Mouse (Mus musculus): ENCODE measurements around the gene Vars.
"Not testable (repeated sequence)": the region's sequence is repeated elsewhere in the genome, so short reads cannot be mapped to it uniquely, and the experiment has no call there.

Vars gene

DNA sequence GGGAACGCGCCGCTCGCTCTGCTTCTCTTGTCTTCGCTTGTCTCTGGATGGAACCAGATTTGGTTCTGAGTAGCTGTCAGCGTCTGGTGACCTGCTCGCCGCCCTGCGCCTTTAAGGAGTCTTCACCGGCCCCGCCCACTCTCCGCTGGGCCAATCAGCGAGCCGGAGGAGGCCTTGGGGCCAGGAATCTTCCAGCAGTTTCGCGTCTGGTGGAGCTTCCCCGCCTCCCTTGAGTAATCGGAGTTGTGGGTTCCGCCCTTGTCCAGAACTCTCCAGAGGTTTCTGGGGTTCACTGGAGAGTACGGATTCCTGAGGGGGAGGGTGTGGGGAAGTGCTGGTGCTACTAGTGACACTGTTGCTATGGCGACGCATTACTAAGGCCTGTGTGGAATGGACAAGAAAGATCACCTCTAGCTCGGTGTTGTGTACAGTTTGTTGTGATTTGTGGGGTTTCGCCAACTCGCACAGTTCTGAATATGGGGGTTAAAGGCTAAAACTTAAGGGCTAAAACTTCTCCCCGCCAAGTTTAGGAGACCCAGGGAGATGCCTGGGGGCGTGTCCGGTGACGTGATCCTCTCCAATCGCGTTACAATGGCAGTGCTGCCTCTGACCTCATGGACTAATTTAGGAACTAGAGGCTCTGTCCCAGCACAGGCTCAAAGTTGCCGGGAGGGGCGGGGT is 28.6 kb upstream of the Vars start, which contains the start of the genes Hspa1a and Hspa1l:
Gene Hspa1a (minus strand): TSS at position 88 of the 681 bp plus-strand sequence.
Gene Hspa1l (plus strand): TSS at position 635 of the 681 bp plus-strand sequence.
- not testable (repeated sequence) for DNase-seq (ENCODE audit: low read depth)

- DNase-seq (ENCODE audit: low read depth) = no peak
Measured at GRCm38 (mm10) chr17:34975581-34976492, 24.9 kb upstream of the Vars start.

DNA sequence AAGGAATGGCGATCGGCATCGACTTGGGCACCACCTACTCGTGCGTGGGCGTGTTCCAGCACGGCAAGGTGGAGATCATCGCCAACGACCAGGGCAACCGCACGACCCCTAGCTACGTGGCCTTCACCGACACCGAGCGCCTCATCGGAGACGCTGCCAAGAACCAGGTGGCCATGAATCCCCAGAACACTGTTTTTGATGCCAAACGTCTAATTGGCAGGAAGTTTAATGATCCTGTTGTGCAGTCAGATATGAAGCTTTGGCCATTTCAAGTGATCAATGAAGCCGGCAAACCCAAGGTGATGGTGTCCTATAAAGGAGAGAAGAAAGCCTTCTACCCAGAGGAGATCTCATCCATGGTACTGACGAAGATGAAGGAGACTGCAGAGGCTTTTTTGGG is 23.8 kb upstream of the Vars start:
- no peak for DNase-seq (ENCODE audit: low read depth)

DNA sequence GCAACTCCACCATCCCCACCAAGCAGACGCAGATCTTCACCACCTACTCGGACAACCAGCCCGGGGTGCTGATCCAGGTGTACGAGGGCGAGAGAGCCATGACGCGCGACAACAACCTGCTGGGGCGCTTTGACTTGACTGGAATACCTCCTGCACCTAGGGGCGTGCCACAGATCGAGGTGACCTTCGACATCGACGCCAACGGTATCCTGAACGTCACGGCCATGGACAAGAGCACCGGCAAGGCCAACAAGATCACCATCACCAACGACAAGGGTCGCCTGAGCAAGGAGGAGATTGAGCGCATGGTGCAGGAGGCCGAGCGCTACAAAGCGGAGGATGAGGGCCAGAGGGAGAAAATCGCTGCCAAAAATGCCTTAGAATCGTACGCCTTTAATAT is 22.5 kb upstream of the Vars start:
- DNase-seq (ENCODE audit: low read depth) = no peak

GRCm38 (mm10) chr17:34979631-34980030 is 21.2 kb upstream of the Vars start:
- no peak for DNase-seq (ENCODE audit: low read depth)

DNA sequence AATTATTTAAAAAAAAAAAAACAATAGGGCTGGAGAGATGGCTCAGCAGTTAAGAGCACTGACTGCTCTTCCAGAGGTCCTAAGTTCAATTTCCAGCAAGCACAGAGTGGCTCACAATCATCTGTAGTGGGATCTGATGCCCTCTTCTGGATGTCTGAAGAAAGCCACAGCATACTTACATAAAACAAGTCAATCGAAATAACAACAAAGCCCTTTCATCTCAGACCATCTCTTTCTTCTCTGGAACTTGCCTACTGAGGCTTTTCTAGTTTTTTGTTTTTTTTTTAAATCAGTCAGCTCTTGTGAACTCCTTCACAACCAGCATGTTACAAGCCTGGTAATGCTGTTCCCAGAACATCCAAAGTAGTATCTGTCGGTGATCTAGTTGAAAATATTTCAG is 20.1 kb upstream of the Vars start:
- DNase-seq (ENCODE audit: low read depth) = no peak

DNA sequence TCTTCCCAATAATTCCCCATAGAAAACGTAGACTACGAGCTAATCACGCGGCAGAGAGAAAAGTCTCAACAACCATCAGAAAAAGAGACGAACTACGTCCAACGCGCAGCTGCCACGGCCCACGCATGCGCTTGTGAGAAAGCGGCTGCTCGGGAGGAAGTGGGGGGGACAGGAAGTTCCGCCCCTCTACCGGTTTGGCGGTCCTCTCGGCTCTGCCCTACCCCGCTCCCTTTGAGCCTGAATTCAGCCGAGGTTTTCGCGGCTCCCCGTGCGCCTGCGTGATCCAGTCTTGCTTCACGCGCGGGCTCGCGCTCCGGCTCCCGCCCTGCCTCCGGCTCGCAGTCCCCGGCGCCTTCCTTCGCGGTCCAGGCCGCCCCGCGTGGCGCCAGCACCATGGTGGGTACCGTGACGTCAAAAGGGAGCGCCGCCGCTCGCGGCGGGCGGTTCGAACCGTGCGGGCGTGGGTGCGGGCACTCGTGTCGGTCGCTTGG is 19.1 kb upstream of the Vars start, which contains the start of gene Lsm2:
Gene Lsm2 (plus strand): TSS at position 173 of the 491 bp plus-strand sequence.
- DNase-seq (ENCODE audit: low read depth) = peak; percentile 88

GRCm38 (mm10) chr17:34982328-34982727 is 18.5 kb upstream of the Vars start:
- DNase-seq (ENCODE audit: low read depth) = no peak

GRCm38 (mm10) chr17:34984218-34984617 is 16.6 kb upstream of the Vars start:
- DNase-seq (ENCODE audit: low read depth) = no peak

GRCm38 (mm10) chr17:34994751-34995150 is 6.0 kb upstream of the Vars start:
- no peak for DNase-seq (ENCODE audit: low read depth)

- DNase-seq (ENCODE audit: low read depth) = not testable (repeated sequence)
Measured at GRCm38 (mm10) chr17:34995192-34995591, 5.6 kb upstream of the Vars start.

GRCm38 (mm10) chr17:34995927-34996326 is 4.9 kb upstream of the Vars start:
- not testable (repeated sequence) for DNase-seq (ENCODE audit: low read depth)

- DNase-seq (ENCODE audit: low read depth) = no peak
Measured at GRCm38 (mm10) chr17:34996411-34997141, 4.2 kb upstream of the Vars start.

DNA sequence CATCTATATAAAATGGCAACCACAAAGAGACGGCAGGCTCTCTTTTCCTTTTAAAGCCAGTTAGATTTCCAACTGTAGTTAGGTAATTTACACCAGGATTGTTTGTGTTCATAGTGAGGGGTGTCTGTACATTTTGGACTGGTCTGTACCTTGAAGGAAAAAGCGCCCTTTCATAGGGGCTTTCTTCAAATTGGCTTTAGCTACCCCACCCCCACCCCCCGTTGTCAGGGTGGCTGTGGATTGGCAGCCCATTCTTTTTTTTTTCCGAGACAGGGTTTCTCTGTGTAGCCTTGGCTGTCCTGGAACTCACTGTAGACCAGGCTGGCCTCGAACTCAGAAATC is 3.7 kb upstream of the Vars start:
- DNase-seq (ENCODE audit: low read depth) = no peak

DNA sequence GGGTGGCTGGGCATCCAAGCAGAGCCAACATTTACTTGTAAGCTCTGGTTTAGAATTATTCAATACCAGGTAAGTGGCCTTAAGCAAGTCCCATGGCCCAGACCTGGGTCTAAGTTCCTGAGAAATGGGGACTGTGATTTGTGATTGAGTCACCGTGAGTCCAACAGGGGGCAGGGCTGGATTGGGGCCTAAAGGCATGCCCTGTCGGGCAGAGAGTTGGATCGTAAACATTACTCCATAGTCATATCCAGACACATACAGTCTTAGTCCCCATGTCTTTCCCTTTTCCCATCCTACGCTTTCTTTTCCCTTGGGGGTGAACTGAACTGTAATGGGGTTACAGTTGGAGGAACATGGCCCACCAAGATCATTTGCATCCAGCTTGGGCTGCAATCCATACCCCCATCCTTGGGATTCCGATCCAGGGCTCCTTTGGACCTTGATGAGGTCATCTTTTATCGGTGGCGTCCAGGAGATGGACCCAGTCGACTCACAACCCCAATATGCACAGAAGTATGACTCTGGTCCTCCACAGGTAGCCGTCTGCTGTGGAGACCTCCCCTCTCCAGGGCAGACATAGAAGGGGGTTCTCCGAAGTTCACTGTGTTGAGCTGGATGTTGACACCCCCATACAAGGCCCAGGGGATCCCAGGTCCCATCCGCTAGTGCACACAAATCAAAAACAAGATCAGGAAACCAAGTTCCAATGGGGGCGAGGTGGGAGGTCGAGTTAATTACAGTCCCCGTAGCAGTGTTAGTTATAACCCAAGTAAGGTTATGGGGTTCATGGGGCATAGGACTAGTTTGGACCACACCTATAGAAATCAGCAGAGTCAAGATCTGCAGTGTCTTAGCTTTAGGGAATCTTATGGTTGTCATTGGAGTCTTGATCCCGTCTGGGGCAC is 2.0 kb upstream of the Vars start:
- no peak for DNase-seq (ENCODE audit: low read depth)

GRCm38 (mm10) chr17:34999871-35000716 is 693 bp upstream of the Vars start:
- not testable (repeated sequence) for DNase-seq (ENCODE audit: low read depth)

DNA sequence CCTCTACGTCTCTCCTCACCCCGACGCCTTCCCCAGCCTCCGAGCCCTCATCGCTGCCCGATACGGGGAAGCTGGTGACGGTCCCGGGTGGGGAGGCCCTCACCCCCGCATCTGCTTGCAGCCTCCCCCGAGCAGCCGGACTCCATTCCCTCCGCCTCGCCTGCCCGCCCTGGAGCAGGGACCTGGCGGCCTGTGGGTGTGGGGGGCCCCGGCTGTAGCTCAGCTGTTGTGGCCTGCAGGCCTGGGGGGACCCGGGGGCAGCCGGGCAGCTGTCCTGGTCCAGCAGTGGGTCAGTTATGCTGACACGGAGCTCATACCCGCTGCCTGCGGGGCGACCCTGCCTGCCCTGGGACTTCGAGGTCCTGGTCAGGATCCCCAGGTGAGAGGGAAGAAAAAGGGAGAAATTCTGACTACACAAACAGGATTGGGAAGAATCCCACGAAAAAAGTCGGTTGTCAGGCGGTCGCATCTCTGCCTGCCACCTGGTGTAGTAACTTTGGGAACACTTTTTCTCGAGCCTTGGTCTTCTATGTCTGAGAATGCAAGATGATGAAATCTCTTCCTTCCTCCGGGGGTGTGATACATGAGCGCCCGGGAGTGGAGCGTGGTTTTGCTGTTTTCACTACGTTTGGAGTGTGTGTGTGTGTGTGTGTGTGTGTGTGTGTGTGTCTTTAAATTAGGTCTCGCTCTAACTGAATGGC is 815 bp downstream of the Vars start:
- DNase-seq (ENCODE audit: low read depth) = no peak

GRCm38 (mm10) chr17:35002153-35002865 is 1.5 kb downstream of the Vars start:
- peak; percentile 55 for DNase-seq (ENCODE audit: low read depth)

All from c-Kit-positive CD71-positive TER-119-negative erythroid progenitor cells, embryonic 14.5 days (primary cell).